Mouse (Mus musculus) embryo, embryonic 11.5 days (tissue): ENCODE measurements around the gene Lyrm4.
A peak's percentile ranks its signal among the peaks of the same experiment; 100 is the strongest.

Experiments
- DNase-seq: peaks from one replicate; pipeline ENCODE4 v3.0.0-alpha.2; 2012; ENCODE audit warnings: low read depth, low spot score

The Lyrm4 gene

GRCm38 (mm10) chr13:36117143-36118014 is at the start of gene Lyrm4, which contains the start of gene Fars2:
TSS of gene Lyrm4 (minus strand) at chr13:36117526.
TSS of gene Fars2 (plus strand) at chr13:36117412.
- peak; percentile 92 for DNase-seq

GRCm38 (mm10) chr13:36163898-36164297 is 46.6 kb upstream of the Lyrm4 start:
- DNase-seq = no peak

GRCm38 (mm10) chr13:36163411-36163810 is 46.1 kb upstream of the Lyrm4 start:
- DNase-seq = no peak

GRCm38 (mm10) chr13:36156340-36156931 is 39.1 kb upstream of the Lyrm4 start:
- no peak for DNase-seq

- no peak for DNase-seq
These were observed 35.6 kb upstream of the Lyrm4 start for GRCm38 (mm10) chr13:36152728-36153498.

GRCm38 (mm10) chr13:36150272-36150671 is 32.9 kb upstream of the Lyrm4 start:
- DNase-seq = no peak

- DNase-seq = no peak
These were observed 32.0 kb upstream of the Lyrm4 start for GRCm38 (mm10) chr13:36149175-36149939.

GRCm38 (mm10) chr13:36145601-36146000 is 28.3 kb upstream of the Lyrm4 start:
- DNase-seq = no peak

- DNase-seq = no peak
These were observed 23.1 kb upstream of the Lyrm4 start for GRCm38 (mm10) chr13:36140247-36141016.

GRCm38 (mm10) chr13:36139703-36140102 is 22.4 kb upstream of the Lyrm4 start:
- no peak for DNase-seq

- no peak for DNase-seq
These were observed 14.8 kb upstream of the Lyrm4 start for GRCm38 (mm10) chr13:36131992-36132649.

- no peak for DNase-seq
These were observed 14.1 kb upstream of the Lyrm4 start for GRCm38 (mm10) chr13:36131401-36131800.

- no peak for DNase-seq
These were observed 12.2 kb upstream of the Lyrm4 start for GRCm38 (mm10) chr13:36129360-36130054.

- DNase-seq = no peak
These were observed 3.3 kb upstream of the Lyrm4 start for GRCm38 (mm10) chr13:36120606-36121005.

- DNase-seq = no peak
These were observed 2.4 kb upstream of the Lyrm4 start for GRCm38 (mm10) chr13:36119684-36120083.

GRCm38 (mm10) chr13:36116520-36117142 is 695 bp downstream of the Lyrm4 start:
- DNase-seq = peak; percentile 11

GRCm38 (mm10) chr13:36113181-36113580 is 4.1 kb downstream of the Lyrm4 start:
- DNase-seq = no peak

- DNase-seq = no peak
These were observed 6.0 kb downstream of the Lyrm4 start for GRCm38 (mm10) chr13:36111331-36111730.

GRCm38 (mm10) chr13:36108528-36108927 is 8.8 kb downstream of the Lyrm4 start:
- DNase-seq = no peak
